Mouse (Mus musculus) lung, embryonic 16.5 days (tissue): ENCODE results near the gene Stkld1. TPM values are rescaled to one million over a fixed set of nuclear protein-coding genes. Genes with fewer than 3 reads are reported as not detected.

Experiments
- ATAC-seq: fragments of 200-750 bp; cut with Nextera tagmentation; 2 replicates; pipeline ENCODE4 v1.8.0; 2017; ENCODE audit warnings: low read depth, mild to moderate bottlenecking, moderate library complexity
- H3K27ac ChIP-seq: fragments of 300-500 bp; sonication (generic); 2 replicates; pipeline ENCODE4 v1.5.1; 2014; ENCODE audit warnings: mild to moderate bottlenecking, control low read depth, low read length
- H3K27me3 ChIP-seq: fragments of 300-500 bp; sonication (generic); 2 replicates; pipeline ENCODE4 v1.6.1; 2014; ENCODE audit warnings: low read depth, low read length, mixed read lengths; ENCODE audit not compliant: control insufficient read depth, insufficient read depth
- H3K36me3 ChIP-seq: fragments of 300-500 bp; sonication (generic); 2 replicates; pipeline ENCODE4 v1.6.1; 2014; ENCODE audit warnings: low read length; ENCODE audit not compliant: control insufficient read depth, insufficient read depth
- H3K4me1 ChIP-seq: fragments of 300-500 bp; sonication (generic); replicated peaks from 2 replicates; pipeline ENCODE4 v1.6.1; 2014; ENCODE audit warnings: low read length, mixed read lengths; ENCODE audit not compliant: control insufficient read depth, insufficient read depth
- H3K4me2 ChIP-seq: fragments of 300-500 bp; sonication (generic); 2 replicates; pipeline ENCODE4 v1.6.1; 2014; ENCODE audit warnings: low read depth, low read length, control low read depth
- H3K4me3 ChIP-seq: fragments of 300-500 bp; sonication (generic); 2 replicates; pipeline ENCODE4 v1.5.1; 2014; ENCODE audit warnings: mild to moderate bottlenecking, low read length, control low read depth
- H3K9ac ChIP-seq: fragments of 300-500 bp; sonication (generic); 2 replicates; pipeline ENCODE4 v1.6.1; 2014; ENCODE audit warnings: low read length, control low read depth
- H3K9me3 ChIP-seq: fragments of 300-500 bp; sonication (generic); 2 replicates; pipeline ENCODE4 v1.6.1; 2016; ENCODE audit warnings: low read length; ENCODE audit not compliant: control insufficient read depth
- WGBS: fragments of 180-500 bp; shearing (Covaris S2); extraction: QIAGEN DNeasy Blood & Tissue Kit; methylation state at CpG from one replicate; pipeline ENCODE4 v1.1.7; 2014; 5-methylcytosine and 5-hydroxymethylcytosine counted together
- polyA plus RNA-seq: library from polyadenylated mRNA; unstranded; fragments of >200 nt; fragmentation: Nextera tagmentation; extraction: Ambion mirVana; gene quantifications from 2 replicates; pipeline ENCODE4 v1.2.1, GENCODE M21; 2015

Stkld1 gene
- polyA plus RNA-seq, 1 experiment from 2014 or later = 0.06 TPM

DNA sequence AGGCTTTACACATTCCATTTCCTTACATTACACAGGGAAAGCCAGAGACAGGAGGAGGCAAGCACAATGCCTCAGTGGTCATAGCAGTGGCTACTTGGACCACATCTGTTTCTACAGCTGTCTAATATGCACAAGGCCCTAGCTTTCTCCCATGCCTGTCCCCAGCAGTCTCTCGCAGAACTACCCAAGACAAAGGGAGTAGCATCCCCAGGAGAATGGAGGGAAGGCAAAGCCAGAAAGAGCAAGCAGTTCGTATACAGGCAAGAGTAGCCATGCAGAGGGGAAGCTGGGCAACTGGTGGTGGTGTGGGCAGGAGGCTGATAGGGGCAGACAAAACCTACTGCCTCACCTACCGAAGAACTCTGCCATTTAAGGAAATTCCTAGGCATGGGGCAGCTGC lies 27.4 kb upstream of the Stkld1 start:
- H3K9me3 ChIP-seq = no peaks in the 10 kb centered on the region
- WGBS = 90% methylated on average over 3 of the region's 3 CpGs
- no peak overlapping the region for H3K27ac ChIP-seq
- H3K36me3 ChIP-seq = peaks cover 22% of the 10 kb centered on the region
- H3K9ac ChIP-seq = no peak overlapping the region
- no peak overlapping the region for H3K4me2 ChIP-seq
- peaks cover 23% of the 10 kb centered on the region for H3K4me1 ChIP-seq
- H3K27me3 ChIP-seq = no peaks in the 10 kb centered on the region
- ATAC-seq = no peak
- no peak overlapping the region for H3K4me3 ChIP-seq

DNA sequence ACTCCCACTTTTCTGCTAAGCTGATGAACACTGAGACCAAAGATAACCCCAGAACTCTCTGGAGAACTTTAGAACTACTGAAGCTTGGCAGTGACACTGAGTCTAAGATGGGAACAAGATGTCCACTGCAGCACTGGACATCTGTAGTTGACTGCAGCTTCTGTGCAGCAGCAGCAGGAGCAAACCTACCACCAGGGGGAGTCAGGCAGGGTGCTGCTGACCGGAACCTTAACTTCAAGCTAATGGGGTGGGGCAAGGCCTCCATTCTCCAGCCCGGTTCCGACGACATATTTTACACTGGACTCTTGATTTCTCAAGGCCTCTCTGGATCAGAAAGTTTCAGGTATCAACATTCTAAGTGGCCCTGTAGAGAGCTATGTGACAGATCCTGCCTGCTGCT lies 26.7 kb upstream of the Stkld1 start:
- no peaks in the 10 kb centered on the region for H3K9me3 ChIP-seq
- peaks cover 27% of the 10 kb centered on the region for H3K36me3 ChIP-seq
- H3K27ac ChIP-seq = no peak overlapping the region
- no peak for ATAC-seq
- H3K27me3 ChIP-seq = no peaks in the 10 kb centered on the region
- H3K4me1 ChIP-seq = peaks cover 24% of the 10 kb centered on the region
- no peak overlapping the region for H3K4me3 ChIP-seq
- H3K9ac ChIP-seq = no peak overlapping the region
- no peak overlapping the region for H3K4me2 ChIP-seq
- 30% methylated on average over 4 of the region's 4 CpGs for WGBS

DNA sequence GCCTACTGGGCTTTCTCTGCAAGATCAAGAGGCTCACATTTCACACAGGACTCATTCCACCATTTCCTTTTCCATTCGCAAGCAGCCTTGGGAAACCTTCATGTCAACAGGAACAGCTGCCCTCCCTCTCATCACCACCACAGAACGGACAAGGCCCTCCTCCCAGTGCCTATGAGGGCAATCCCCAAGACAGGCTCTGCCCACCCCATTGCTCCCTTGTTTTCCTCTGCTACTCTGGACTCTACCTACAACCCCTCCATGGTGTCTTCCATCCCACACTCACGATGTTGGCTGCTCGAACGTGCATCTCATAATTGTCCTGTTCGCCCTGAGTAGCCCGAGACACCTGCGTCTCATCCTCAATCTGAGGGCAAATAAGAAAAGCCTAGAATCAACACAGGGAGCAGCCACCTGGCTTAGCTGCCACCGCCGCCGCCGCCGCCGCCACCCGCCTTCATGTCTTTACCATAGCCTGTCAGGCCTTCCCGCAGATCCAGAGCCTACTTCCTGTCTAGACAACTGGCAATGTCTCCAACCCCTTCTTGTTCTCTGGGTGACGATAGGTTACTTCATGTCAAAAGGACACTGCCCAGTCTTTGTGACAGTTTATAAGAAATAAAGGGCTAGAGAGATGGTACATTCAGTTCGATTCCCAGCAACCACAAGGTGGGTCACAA lies 25.0 kb upstream of the Stkld1 start:
- no peaks in the 10 kb centered on the region for H3K27me3 ChIP-seq
- H3K36me3 ChIP-seq = peaks cover 43% of the 10 kb centered on the region
- H3K9me3 ChIP-seq = no peaks in the 10 kb centered on the region
- H3K9ac ChIP-seq = peak overlapping the region; percentile 91
- peak overlapping the region; percentile 76 for H3K4me2 ChIP-seq
- ATAC-seq = no peak
- peak overlapping the region; percentile 75 for H3K4me3 ChIP-seq
- 68% methylated on average over 18 of the region's 18 CpGs for WGBS
- H3K27ac ChIP-seq = no peak overlapping the region
- peaks cover 22% of the 10 kb centered on the region for H3K4me1 ChIP-seq

DNA sequence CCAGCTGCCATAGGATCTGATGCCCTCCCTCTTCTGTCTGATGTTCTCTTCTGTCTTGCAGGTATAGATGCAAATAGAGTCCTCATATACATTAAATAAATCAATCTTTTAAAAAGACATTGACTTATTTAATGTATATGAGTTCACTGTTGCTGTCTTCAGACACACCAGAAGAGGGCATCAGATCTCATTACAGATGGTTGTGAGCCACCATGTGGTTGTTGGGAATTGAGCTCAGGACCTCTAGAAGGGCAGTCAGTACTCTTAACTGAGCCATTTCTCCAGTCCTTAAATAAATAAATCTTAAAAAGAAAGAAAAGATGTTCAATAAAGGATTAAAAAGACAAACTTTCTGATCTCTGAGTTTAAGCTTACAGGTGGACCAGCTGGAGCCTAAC lies 24.5 kb upstream of the Stkld1 start:
- H3K9ac ChIP-seq = peak overlapping the region; percentile 91
- peak overlapping the region; percentile 75 for H3K4me3 ChIP-seq
- H3K36me3 ChIP-seq = peaks cover 47% of the 10 kb centered on the region
- no peaks in the 10 kb centered on the region for H3K9me3 ChIP-seq
- H3K4me1 ChIP-seq = peaks cover 20% of the 10 kb centered on the region
- H3K27ac ChIP-seq = peak overlapping the region; percentile 88; the same call in 1 of the 2 replicates
- H3K4me2 ChIP-seq = peak overlapping the region; percentile 76
- H3K27me3 ChIP-seq = no peaks in the 10 kb centered on the region
- ATAC-seq = no peak

DNA sequence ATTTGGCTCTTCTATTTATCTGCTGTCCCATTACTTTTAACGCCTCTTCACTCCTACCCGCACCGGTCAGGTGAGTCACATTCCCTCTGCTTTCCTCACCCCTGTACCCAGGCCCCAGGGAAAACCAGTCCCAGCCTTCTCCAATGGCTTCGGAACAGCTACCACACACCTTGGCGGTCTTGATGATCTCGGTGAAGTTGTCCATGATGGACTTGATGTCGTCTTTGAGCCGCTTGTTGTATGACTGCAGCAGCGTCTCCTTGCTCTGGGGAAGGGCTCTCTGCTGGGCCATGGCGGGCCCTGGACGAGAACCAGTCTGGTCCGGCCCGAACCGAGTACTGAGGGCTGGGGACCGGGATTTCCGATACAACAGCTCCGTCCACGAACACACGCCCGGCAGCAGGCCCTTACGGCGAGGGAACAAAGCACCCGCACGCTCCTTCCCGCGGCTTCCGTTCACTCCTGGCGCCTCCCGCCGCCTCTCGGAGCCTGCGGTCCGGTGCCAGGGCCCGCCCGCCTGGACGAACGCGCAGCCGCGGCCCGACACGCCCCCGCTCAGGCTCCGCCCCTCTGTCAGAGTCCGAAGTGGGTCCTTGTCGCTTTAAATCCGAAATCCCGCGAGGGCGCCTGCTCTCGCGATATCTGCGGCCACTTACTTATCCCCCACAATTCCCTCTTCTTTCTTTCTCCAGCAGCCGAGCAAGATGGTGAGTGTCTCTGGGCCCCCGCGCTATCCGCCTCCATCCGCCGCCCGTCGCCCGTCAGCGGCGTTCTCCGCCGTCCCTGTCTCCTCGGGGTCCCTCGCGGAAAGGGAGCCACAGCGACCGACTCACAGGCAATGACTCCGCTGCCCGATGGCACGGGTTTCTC lies 23.5 kb upstream of the Stkld1 start, which contains the start of the genes Med22 and Rpl7a:
Gene Med22, minus strand, starts transcription at position 554 of the 870 bp plus-strand sequence.
Gene Rpl7a, plus strand, starts transcription at position 641 of the 870 bp plus-strand sequence.
- Histone ChIP-seq H3K9me3 (no peaks in the 10 kb centered on the region), H3K4me3 (peak within 1 kb of the TSS; percentile 75), H3K36me3 (peaks cover 47% of the 10 kb centered on the region), H3K27ac (peak within 1 kb of the TSS; percentile 88), H3K4me1 (peaks cover 25% of the 10 kb centered on the region), H3K4me2 (peak within 1 kb of the TSS; percentile 95), H3K27me3 (no peaks in the 10 kb centered on the region), H3K9ac (peak within 1 kb of the TSS; percentile 91)
- under 1% methylated on average over 74 of the region's 74 CpGs for WGBS
- ATAC-seq = peak; percentile 96

DNA sequence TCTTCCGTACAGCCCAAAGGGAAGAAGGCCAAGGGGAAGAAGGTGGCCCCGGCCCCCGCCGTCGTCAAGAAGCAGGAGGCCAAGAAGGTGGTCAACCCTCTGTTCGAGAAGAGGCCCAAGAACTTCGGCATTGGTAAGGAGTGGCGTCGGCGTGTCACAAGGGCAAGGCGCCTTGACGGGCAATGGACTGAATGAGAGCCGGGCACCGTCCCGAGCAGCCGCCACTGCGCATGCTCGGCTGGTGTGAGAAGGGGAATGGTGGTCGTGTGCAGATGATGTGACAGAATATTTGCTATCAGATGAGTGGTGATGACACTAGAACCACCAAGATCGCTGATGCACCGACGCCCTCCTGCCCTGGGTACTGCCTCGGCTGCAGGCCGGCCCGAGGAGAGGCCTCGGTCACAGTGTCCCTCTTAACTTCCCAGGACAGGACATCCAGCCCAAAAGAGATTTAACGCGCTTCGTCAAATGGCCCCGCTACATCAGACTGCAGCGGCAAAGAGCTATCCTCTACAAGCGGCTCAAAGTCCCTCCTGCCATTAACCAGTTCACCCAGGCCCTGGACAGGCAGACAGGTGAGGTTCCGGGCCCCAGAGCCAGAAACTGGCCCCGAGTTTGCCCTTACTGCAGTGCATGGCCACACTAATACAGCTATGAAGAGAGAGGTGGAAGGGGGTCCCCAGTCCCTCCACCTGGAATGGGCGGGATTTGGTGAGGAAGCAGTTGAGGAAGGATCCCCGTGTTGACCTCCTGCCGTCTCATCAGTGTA lies 22.7 kb upstream of the Stkld1 start:
- Histone ChIP-seq H3K27me3 (no peaks in the 10 kb centered on the region), H3K4me3 (peak overlapping the region; percentile 75), H3K4me2 (peak overlapping the region; percentile 95), H3K9ac (peak overlapping the region; percentile 90), H3K27ac (peak overlapping the region; percentile 79), H3K4me1 (peaks cover 27% of the 10 kb centered on the region), H3K9me3 (no peaks in the 10 kb centered on the region), H3K36me3 (peaks cover 43% of the 10 kb centered on the region)
- 0% methylated on average over 34 of the region's 37 CpGs for WGBS
- peak; percentile 45 for ATAC-seq

DNA sequence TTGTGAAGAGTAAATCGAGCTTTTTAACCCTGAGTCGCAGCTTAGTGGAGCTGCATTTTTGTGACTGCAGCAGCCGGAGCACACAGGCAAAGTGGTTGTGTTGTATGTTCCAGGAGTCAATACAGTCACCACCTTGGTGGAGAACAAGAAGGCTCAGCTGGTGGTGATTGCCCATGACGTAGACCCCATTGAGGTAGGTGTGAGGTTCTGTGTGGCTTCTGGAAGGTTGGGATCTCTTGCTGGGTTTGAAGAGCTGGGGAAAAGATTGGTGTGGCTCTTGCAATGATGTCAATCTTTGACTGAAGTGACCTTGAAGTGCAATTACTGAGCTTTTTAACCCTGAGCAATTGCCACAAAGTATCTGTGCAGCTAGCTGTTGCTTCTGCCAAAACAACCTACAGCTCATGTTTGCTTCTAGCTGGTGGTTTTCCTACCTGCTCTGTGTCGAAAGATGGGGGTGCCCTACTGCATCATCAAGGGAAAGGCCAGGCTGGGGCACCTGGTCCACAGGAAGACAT lies 21.5 kb upstream of the Stkld1 start:
- no peaks in the 10 kb centered on the region for H3K9me3 ChIP-seq
- 64% methylated on average over 5 of the region's 5 CpGs for WGBS
- H3K9ac ChIP-seq = peak overlapping the region; percentile 90
- ATAC-seq = no peak
- no peaks in the 10 kb centered on the region for H3K27me3 ChIP-seq
- peak overlapping the region; percentile 75 for H3K4me3 ChIP-seq
- H3K36me3 ChIP-seq = peaks cover 32% of the 10 kb centered on the region
- peak overlapping the region; percentile 95 for H3K4me2 ChIP-seq
- peaks cover 33% of the 10 kb centered on the region for H3K4me1 ChIP-seq
- no peak overlapping the region for H3K27ac ChIP-seq

- no peak for ATAC-seq
- 79% methylated on average over 17 of the region's 17 CpGs for WGBS
- no peak overlapping the region for H3K4me3 ChIP-seq
- H3K9ac ChIP-seq = no peak overlapping the region
- H3K4me2 ChIP-seq = no peak overlapping the region
- H3K27ac ChIP-seq = no peak overlapping the region
- no peaks in the 10 kb centered on the region for H3K27me3 ChIP-seq
- H3K4me1 ChIP-seq = peaks cover 39% of the 10 kb centered on the region
- peaks cover 25% of the 10 kb centered on the region for H3K36me3 ChIP-seq
- no peaks in the 10 kb centered on the region for H3K9me3 ChIP-seq
These were observed 20.3 kb upstream of the Stkld1 start for GRCm38 (mm10) chr2:26913416-26914147.
